Mouse (Mus musculus): ENCODE measurements around the gene Lmx1a. TPM values are rescaled to one million over a fixed set of nuclear protein-coding genes. Genes with fewer than 3 reads are reported as not detected.

Gene Lmx1a
- total and polyA plus RNA-seq, 3 experiments = 0.02 TPM; not detected in 2

GRCm38 (mm10) chr1:167801923-167802322 is 112.9 kb downstream of the Lmx1a start:
- no peaks in the 10 kb centered on the region for H3K79me2 ChIP-seq (replicated peaks; ENCODE audit: control insufficient read depth, insufficient read depth, low read length)
- no peak overlapping the region for H3K4me3 ChIP-seq
- 38% methylated on average over 4 of the region's 4 CpGs for WGBS
- H3K36me3 ChIP-seq (ENCODE audit: control insufficient read depth, insufficient read depth, low read length) = no peaks in the 10 kb centered on the region
- no peak overlapping the region for H3K27ac ChIP-seq
- H3K27me3 ChIP-seq (ENCODE audit: control insufficient read depth, insufficient read depth, low read length) = peaks cover 11% of the 10 kb centered on the region
- H3K4me1 ChIP-seq (ENCODE audit: control insufficient read depth, insufficient read depth, low read length) = no peaks in the 10 kb centered on the region
- H3K9ac ChIP-seq (ENCODE audit: low read depth, low read length) = no peak overlapping the region
- intact Hi-C loops (cut with DNase I) = no loop called here
- no peak for TF ChIP-seq POLR2A (IDR thresholded peaks at IDR 0.05; ENCODE audit: insufficient read depth, low read depth, low read length)
- TF ChIP-seq CTCF (IDR thresholded peaks at IDR 0.05) = no peak
- TF ChIP-seq EP300 (IDR thresholded peaks at IDR 0.05; ENCODE audit: insufficient read depth, low read depth, low read length) = no peak
- no peak for DNase-seq

- Histone ChIP-seq H3K27ac (no peak overlapping the region), H3K27me3 (ENCODE audit: control insufficient read depth, insufficient read depth, low read length) (peaks cover 11% of the 10 kb centered on the region), H3K4me1 (ENCODE audit: control insufficient read depth, insufficient read depth, low read length) (no peaks in the 10 kb centered on the region), H3K4me3 (peak overlapping the region; percentile 18), H3K36me3 (ENCODE audit: control insufficient read depth, insufficient read depth, low read length) (no peaks in the 10 kb centered on the region), H3K9ac (ENCODE audit: low read depth, low read length) (no peak overlapping the region), H3K79me2 (replicated peaks; ENCODE audit: control insufficient read depth, insufficient read depth, low read length) (no peaks in the 10 kb centered on the region)
- intact Hi-C loops (cut with DNase I) = no loop called here
- DNase-seq = no peak
- no peak for TF ChIP-seq POLR2A (IDR thresholded peaks at IDR 0.05; ENCODE audit: insufficient read depth, low read depth, low read length)
- no peak for TF ChIP-seq CTCF (IDR thresholded peaks at IDR 0.05)
- TF ChIP-seq EP300 (IDR thresholded peaks at IDR 0.05; ENCODE audit: insufficient read depth, low read depth, low read length) = no peak
- WGBS = 1% methylated on average over 59 of the region's 59 CpGs
Observed at GRCm38 (mm10) chr1:167802510-167803271, 113.7 kb downstream of the Lmx1a start.

GRCm38 (mm10) chr1:167803351-167803981 is 114.4 kb downstream of the Lmx1a start:
- H3K4me3 ChIP-seq = no peak overlapping the region
- intact Hi-C loops (cut with DNase I) = no loop called here
- no peaks in the 10 kb centered on the region for H3K36me3 ChIP-seq (ENCODE audit: control insufficient read depth, insufficient read depth, low read length)
- H3K9ac ChIP-seq (ENCODE audit: low read depth, low read length) = no peak overlapping the region
- TF ChIP-seq EP300 (IDR thresholded peaks at IDR 0.05; ENCODE audit: insufficient read depth, low read depth, low read length) (no peak), CTCF (IDR thresholded peaks at IDR 0.05) (no peak), POLR2A (IDR thresholded peaks at IDR 0.05; ENCODE audit: insufficient read depth, low read depth, low read length) (no peak)
- no peaks in the 10 kb centered on the region for H3K4me1 ChIP-seq (ENCODE audit: control insufficient read depth, insufficient read depth, low read length)
- H3K27me3 ChIP-seq (ENCODE audit: control insufficient read depth, insufficient read depth, low read length) = peaks cover 11% of the 10 kb centered on the region
- WGBS = 25% methylated on average over 10 of the region's 10 CpGs
- H3K27ac ChIP-seq = no peak overlapping the region
- H3K79me2 ChIP-seq (replicated peaks; ENCODE audit: control insufficient read depth, insufficient read depth, low read length) = no peaks in the 10 kb centered on the region
- DNase-seq = no peak

- H3K79me2 ChIP-seq (replicated peaks; ENCODE audit: control insufficient read depth, insufficient read depth, low read length) = no peaks in the 10 kb centered on the region
- H3K9ac ChIP-seq (ENCODE audit: low read depth, low read length) = no peak overlapping the region
- H3K4me3 ChIP-seq = no peak overlapping the region
- no peak for DNase-seq
- no peak overlapping the region for H3K27ac ChIP-seq
- no peak for TF ChIP-seq POLR2A (IDR thresholded peaks at IDR 0.05; ENCODE audit: insufficient read depth, low read depth, low read length)
- TF ChIP-seq EP300 (IDR thresholded peaks at IDR 0.05; ENCODE audit: insufficient read depth, low read depth, low read length) = no peak
- TF ChIP-seq CTCF (IDR thresholded peaks at IDR 0.05) = no peak
- peaks cover 11% of the 10 kb centered on the region for H3K27me3 ChIP-seq (ENCODE audit: control insufficient read depth, insufficient read depth, low read length)
- 42% methylated on average over 7 of the region's 7 CpGs for WGBS
- no peaks in the 10 kb centered on the region for H3K36me3 ChIP-seq (ENCODE audit: control insufficient read depth, insufficient read depth, low read length)
- no peaks in the 10 kb centered on the region for H3K4me1 ChIP-seq (ENCODE audit: control insufficient read depth, insufficient read depth, low read length)
- intact Hi-C loops (cut with DNase I) = no loop called here
Observed at GRCm38 (mm10) chr1:167804836-167805235, 115.8 kb downstream of the Lmx1a start.

GRCm38 (mm10) chr1:167811141-167811540 is 122.1 kb downstream of the Lmx1a start:
- no peak for DNase-seq
- Histone ChIP-seq H3K27me3 (ENCODE audit: control insufficient read depth, insufficient read depth, low read length) (peaks cover under 1% of the 10 kb centered on the region; the same call in 1 of the 2 replicates), H3K79me2 (replicated peaks; ENCODE audit: control insufficient read depth, insufficient read depth, low read length) (no peaks in the 10 kb centered on the region), H3K4me1 (ENCODE audit: control insufficient read depth, insufficient read depth, low read length) (no peaks in the 10 kb centered on the region), H3K27ac (no peak overlapping the region), H3K9ac (ENCODE audit: low read depth, low read length) (no peak overlapping the region), H3K4me3 (no peak overlapping the region), H3K36me3 (ENCODE audit: control insufficient read depth, insufficient read depth, low read length) (no peaks in the 10 kb centered on the region)
- whole genome bisulfite sequencing = 47% methylated on average over 4 of the region's 4 CpGs
- intact Hi-C loops (cut with DNase I) = no loop called here
- TF ChIP-seq CTCF (IDR thresholded peaks at IDR 0.05) (no peak), EP300 (IDR thresholded peaks at IDR 0.05; ENCODE audit: insufficient read depth, low read depth, low read length) (no peak), POLR2A (IDR thresholded peaks at IDR 0.05; ENCODE audit: insufficient read depth, low read depth, low read length) (no peak)

GRCm38 (mm10) chr1:167815166-167815565 is 126.1 kb downstream of the Lmx1a start:
- Histone ChIP-seq H3K27me3 (ENCODE audit: control insufficient read depth, insufficient read depth, low read length) (no peaks in the 10 kb centered on the region), H3K79me2 (replicated peaks; ENCODE audit: control insufficient read depth, insufficient read depth, low read length) (no peaks in the 10 kb centered on the region), H3K36me3 (ENCODE audit: control insufficient read depth, insufficient read depth, low read length) (no peaks in the 10 kb centered on the region), H3K9ac (ENCODE audit: low read depth, low read length) (no peak overlapping the region), H3K4me1 (ENCODE audit: control insufficient read depth, insufficient read depth, low read length) (no peaks in the 10 kb centered on the region), H3K27ac (no peak overlapping the region), H3K4me3 (no peak overlapping the region)
- intact Hi-C loops (cut with DNase I) = no loop called here
- DNase-seq = no peak
- 74% methylated on average over 4 of the region's 4 CpGs for WGBS
- no peak for TF ChIP-seq EP300 (IDR thresholded peaks at IDR 0.05; ENCODE audit: insufficient read depth, low read depth, low read length)
- no peak for TF ChIP-seq POLR2A (IDR thresholded peaks at IDR 0.05; ENCODE audit: insufficient read depth, low read depth, low read length)
